10 mouse cellular contexts compared by ENCODE assay signal in genomic region chr5:111595438-111595837, GRCm38 (mm10).
DNase-seq lines count a peak whose midpoint lies in the region; ATAC-seq and TF ChIP-seq lines count a peak whose summit lies in the region.
"Had no signal": no experiment of that assay in that cellular context is flagged by ENCODE, and none has a peak within 500 bp of the region (broad histone marks: within the 10 kb centered on the region; RNA-seq: fewer than 3 reads in every experiment).

No protein-coding gene starts in this region.

- no peak overlapping the region for H3K4me2 ChIP-seq in neural tube, embryonic 11.5 days (ENCODE audit: low read depth)
- no peak overlapping the region for H3K4me2 ChIP-seq in forebrain, postnatal 0 days (ENCODE audit: low read depth)
- H3K4me2 ChIP-seq in heart, embryonic 12.5 days: no peak overlapping the region
- H3K4me2 ChIP-seq: limb, embryonic 15.5 days had no signal

- no peaks in the 10 kb centered on the region for H3K9me3 ChIP-seq in neural tube, embryonic 11.5 days (ENCODE audit: control insufficient read depth, low read length)
- no peaks in the 10 kb centered on the region for H3K9me3 ChIP-seq in forebrain, postnatal 0 days (ENCODE audit: low read length)
- no peaks in the 10 kb centered on the region for H3K9me3 ChIP-seq in heart, embryonic 12.5 days (replicated peaks)
- H3K9me3 ChIP-seq: limb, embryonic 15.5 days had no signal

- ATAC-seq in neural tube, embryonic 11.5 days (ENCODE audit: insufficient read depth, low FRiP score, low TSS enrichment): peak; percentile 84; the same call in 1 of the 2 replicates
- ATAC-seq in forebrain, postnatal 0 days: peak; percentile 71
- 0 out of 2 replicates have a peak, but pooled peaks have one; percentile 75 for ATAC-seq in megakaryocyte-erythroid progenitor cell, adult 5-6 weeks (replicated peaks; ENCODE audit: low FRiP score, low TSS enrichment, poor library complexity, severe bottlenecking)
- no peak for ATAC-seq in heart, embryonic 12.5 days (ENCODE audit: insufficient number of reproducible peaks, low FRiP score)

- no peak overlapping the region for H3K27ac ChIP-seq in neural tube, embryonic 11.5 days (ENCODE audit: low read depth, low read length)
- H3K27ac ChIP-seq in forebrain, postnatal 0 days (ENCODE audit: low read depth, low read length): peak overlapping the region; percentile 75
- H3K27ac ChIP-seq in heart, embryonic 12.5 days (ENCODE audit: poor library complexity, severe bottlenecking): no peak overlapping the region
- H3K27ac ChIP-seq: limb, embryonic 15.5 days had no signal

- WGBS in neural tube, embryonic 11.5 days: 37% methylated on average over 12 of the region's 12 CpGs
- 8% methylated on average over 12 of the region's 12 CpGs for WGBS in forebrain, postnatal 0 days
- 39% methylated on average over 12 of the region's 12 CpGs for WGBS in heart, embryonic 12.5 days

- no peaks in the 10 kb centered on the region for H3K36me3 ChIP-seq in neural tube, embryonic 11.5 days (ENCODE audit: control insufficient read depth, insufficient read depth, low read length)
- H3K36me3 ChIP-seq in forebrain, postnatal 0 days (ENCODE audit: insufficient read depth): no peaks in the 10 kb centered on the region
- H3K36me3 ChIP-seq in heart, embryonic 12.5 days: no peaks in the 10 kb centered on the region
- H3K36me3 ChIP-seq: limb, embryonic 15.5 days had no signal

- peak; percentile 63 for DNase-seq in neural tube, embryonic 11.5 days (ENCODE audit: low spot score)
- DNase-seq in neural tube, embryonic 10.5 days (ENCODE audit: extremely low spot score, low spot score): no peak
- peak; percentile 72 for DNase-seq in forebrain, postnatal 0 days
- no peak for DNase-seq in thymus, postnatal 4 days
- DNase-seq in lung, postnatal 14 days: no peak
- DNase-seq: adrenal gland, postnatal 36 days; cerebellum, adult 9-10 months had no signal

- H3K4me3 ChIP-seq in neural tube, embryonic 11.5 days (ENCODE audit: low read depth, low read length): no peak overlapping the region
- H3K4me3 ChIP-seq in forebrain, postnatal 0 days (ENCODE audit: low read depth, low read length): no peak overlapping the region
- H3K4me3 ChIP-seq in heart, embryonic 12.5 days: no peak overlapping the region
- H3K4me3 ChIP-seq: limb, embryonic 15.5 days had no signal

- no peak overlapping the region for H3K9ac ChIP-seq in neural tube, embryonic 11.5 days (ENCODE audit: low read length)
- peak overlapping the region; percentile 10; the same call in 1 of the 2 replicates for H3K9ac ChIP-seq in forebrain, postnatal 0 days
- H3K9ac ChIP-seq in heart, embryonic 12.5 days: no peak overlapping the region
- H3K9ac ChIP-seq: limb, embryonic 15.5 days had no signal

- TF ChIP-seq CTCF in forebrain, postnatal 0 days (IDR thresholded peaks at IDR 0.05; ENCODE audit: low read depth): no peak

- peaks cover 28% of the 10 kb centered on the region for H3K4me1 ChIP-seq in neural tube, embryonic 11.5 days (ENCODE audit: control insufficient read depth, insufficient read depth, low read length)
- peaks cover 15% of the 10 kb centered on the region for H3K4me1 ChIP-seq in forebrain, postnatal 0 days (ENCODE audit: insufficient read depth)
- 0 out of 2 replicates have a peak, but pooled peaks cover 8% of the 10 kb centered on the region for H3K4me1 ChIP-seq in heart, embryonic 12.5 days (replicated peaks)

- no peaks in the 10 kb centered on the region for H3K27me3 ChIP-seq in neural tube, embryonic 11.5 days (ENCODE audit: control insufficient read depth, insufficient read depth, low read length)
- no peaks in the 10 kb centered on the region for H3K27me3 ChIP-seq in forebrain, postnatal 0 days (ENCODE audit: insufficient read depth, low read length)
- peaks cover 17% of the 10 kb centered on the region for H3K27me3 ChIP-seq in heart, embryonic 12.5 days (replicated peaks)
- H3K27me3 ChIP-seq: limb, embryonic 15.5 days had no signal

Comparison
In these comparisons a context has a peak if more than half of its experiments do, and no peak if none do; other contexts are left out.
1. DNase-seq: peak in neural tube, embryonic 11.5 days (single experiment) and forebrain, postnatal 0 days (single experiment); none in neural tube, embryonic 10.5 days (single experiment), thymus, postnatal 4 days (single experiment) and lung, postnatal 14 days (single experiment).